Mouse (Mus musculus): ENCODE results near the gene Zfp382. TPM values are rescaled to one million over a fixed set of nuclear protein-coding genes. Genes with fewer than 3 reads are reported as not detected.
"Not testable (repeated sequence)": the region's sequence is repeated elsewhere in the genome, so short reads cannot be mapped to it uniquely, and the experiment has no call there.

Zfp382 gene
- total and polyA plus RNA-seq, 2 experiments from 2014 or later = 12.3 to 15.5 TPM

DNA sequence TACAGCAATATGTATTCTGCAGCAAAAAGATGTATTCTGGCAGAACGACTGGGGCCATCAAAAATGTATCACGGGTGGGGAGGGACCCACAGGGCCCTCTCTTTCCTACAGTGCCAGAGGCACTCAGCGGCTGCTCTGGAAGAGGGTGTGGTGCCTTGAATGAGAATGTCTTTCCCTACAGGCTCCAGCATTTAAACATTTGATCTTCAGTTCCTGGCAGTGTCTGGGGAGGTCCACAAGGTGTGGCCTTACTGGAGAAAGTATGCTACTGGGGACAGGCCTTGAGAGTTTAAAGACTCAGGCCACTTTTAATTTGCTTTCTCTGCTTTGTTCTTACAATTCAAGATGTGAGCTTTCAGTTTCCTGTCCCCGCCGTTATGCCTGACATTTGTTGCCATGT lies 5.7 kb upstream of the Zfp382 start:
- Histone ChIP-seq H3K9me3 (ENCODE audit: low read length) (no peaks in the 10 kb centered on the region), H3K36me3 (ENCODE audit: insufficient read depth) (no peaks in the 10 kb centered on the region), H3K9ac (no peak overlapping the region), H3K4me3 (ENCODE audit: low read depth, low read length) (no peak overlapping the region), H3K27ac (ENCODE audit: low read depth, low read length) (no peak overlapping the region), H3K27me3 (ENCODE audit: insufficient read depth, low read length) (no peaks in the 10 kb centered on the region), H3K4me2 (ENCODE audit: low read depth) (no peak overlapping the region), H3K4me1 (ENCODE audit: insufficient read depth) (no peaks in the 10 kb centered on the region)
- DNase-seq (no peak), ATAC-seq (no peak)
- TF ChIP-seq CTCF (IDR thresholded peaks at IDR 0.05; ENCODE audit: low read depth) = no peak
- 94% methylated on average over 5 of the region's 5 CpGs for WGBS

DNA sequence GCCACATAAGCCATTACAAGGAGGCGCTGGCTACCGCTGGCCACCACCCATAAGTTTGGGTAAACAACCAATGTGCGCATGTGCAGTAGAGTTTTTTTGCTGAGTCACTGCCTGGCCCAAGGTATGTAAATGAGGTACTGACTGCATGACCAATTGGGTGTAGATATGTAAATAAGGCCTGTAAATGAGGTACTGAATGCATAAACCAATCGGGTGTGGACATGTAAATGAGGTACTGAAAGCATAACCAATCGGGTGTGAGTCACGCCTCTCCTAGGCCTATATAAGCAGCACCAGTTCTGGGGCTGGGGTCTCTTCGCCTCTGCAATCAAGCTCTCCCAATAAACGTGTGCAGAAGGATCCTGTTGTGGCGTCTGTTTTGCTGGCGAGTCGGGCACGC lies 3.8 kb upstream of the Zfp382 start:
- H3K36me3 ChIP-seq (ENCODE audit: insufficient read depth); H3K4me3 ChIP-seq (ENCODE audit: low read depth, low read length); H3K27me3 ChIP-seq (ENCODE audit: insufficient read depth, low read length); H3K9ac ChIP-seq; H3K27ac ChIP-seq (ENCODE audit: low read depth, low read length); H3K4me1 ChIP-seq (ENCODE audit: insufficient read depth); ATAC-seq; H3K9me3 ChIP-seq (ENCODE audit: low read length); DNase-seq; H3K4me2 ChIP-seq (ENCODE audit: low read depth): not testable (repeated sequence)
- 94% methylated on average over 12 of the region's 12 CpGs for WGBS

GRCm38 (mm10) chr7:30122188-30122530 lies 417 bp downstream of the Zfp382 start:
- Histone ChIP-seq H3K36me3 (ENCODE audit: insufficient read depth) (peaks cover 9% of the 10 kb centered on the region), H3K9me3 (ENCODE audit: low read length) (no peaks in the 10 kb centered on the region), H3K9ac (peak overlapping the region; percentile 78), H3K27me3 (ENCODE audit: insufficient read depth, low read length) (no peaks in the 10 kb centered on the region), H3K4me3 (ENCODE audit: low read depth, low read length) (peak overlapping the region; percentile 68), H3K4me2 (ENCODE audit: low read depth) (peak overlapping the region; percentile 67), H3K27ac (ENCODE audit: low read depth, low read length) (peak overlapping the region; percentile 89), H3K4me1 (ENCODE audit: insufficient read depth) (0 out of 2 replicates have a peak, but pooled peaks cover 5% of the 10 kb centered on the region)
- DNase-seq (no peak), ATAC-seq (peak; percentile 49)
- TF ChIP-seq CTCF (IDR thresholded peaks at IDR 0.05; ENCODE audit: low read depth) = no peak
- under 1% methylated on average over 15 of the region's 15 CpGs for WGBS

- Histone ChIP-seq H3K4me3 (ENCODE audit: low read depth, low read length) (no peak overlapping the region), H3K4me2 (ENCODE audit: low read depth) (no peak overlapping the region), H3K36me3 (ENCODE audit: insufficient read depth) (peaks cover 74% of the 10 kb centered on the region), H3K9ac (no peak overlapping the region), H3K9me3 (ENCODE audit: low read length) (no peaks in the 10 kb centered on the region), H3K27me3 (ENCODE audit: insufficient read depth, low read length) (no peaks in the 10 kb centered on the region), H3K27ac (ENCODE audit: low read depth, low read length) (no peak overlapping the region), H3K4me1 (ENCODE audit: insufficient read depth) (no peaks in the 10 kb centered on the region)
- DNase-seq (no peak), ATAC-seq (no peak)
- 96% methylated on average over 8 of the region's 8 CpGs for WGBS
- TF ChIP-seq CTCF (IDR thresholded peaks at IDR 0.05; ENCODE audit: low read depth) = no peak
These were observed 8.2 kb downstream of the Zfp382 start for GRCm38 (mm10) chr7:30129900-30130299.

DNA sequence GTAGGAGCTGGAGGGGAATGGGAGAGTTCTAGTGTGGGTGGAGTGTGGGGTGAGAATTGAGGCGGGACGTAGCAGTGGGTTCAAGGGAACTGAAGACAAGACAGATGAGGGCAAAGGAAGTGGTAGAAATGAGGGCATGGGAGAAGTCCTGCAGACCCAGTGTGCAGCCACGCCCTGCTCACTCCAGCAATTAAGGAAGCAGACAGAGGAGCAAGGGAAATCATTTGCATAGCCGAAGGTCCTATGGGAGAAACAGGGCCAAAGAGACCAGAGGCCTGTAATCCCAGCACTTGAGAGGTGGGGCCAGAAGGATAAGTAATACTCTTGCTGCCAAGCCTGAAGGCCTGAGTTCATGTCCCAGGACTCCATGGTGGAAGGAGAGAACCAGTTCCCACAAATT lies 10.7 kb downstream of the Zfp382 start:
- WGBS = 97% methylated on average over 4 of the region's 4 CpGs

GRCm38 (mm10) chr7:30136826-30137225 lies 15.1 kb downstream of the Zfp382 start:
- DNase-seq (no peak), ATAC-seq (no peak)
- H3K27ac ChIP-seq (ENCODE audit: low read depth, low read length) = no peak overlapping the region
- H3K4me3 ChIP-seq (ENCODE audit: low read depth, low read length) = no peak overlapping the region
- no peaks in the 10 kb centered on the region for H3K4me1 ChIP-seq (ENCODE audit: insufficient read depth)
- no peak overlapping the region for H3K9ac ChIP-seq
- no peak overlapping the region for H3K4me2 ChIP-seq (ENCODE audit: low read depth)
- H3K9me3 ChIP-seq (ENCODE audit: low read length) = no peaks in the 10 kb centered on the region
- H3K36me3 ChIP-seq (ENCODE audit: insufficient read depth) = peaks cover 52% of the 10 kb centered on the region
- no peak for TF ChIP-seq CTCF (IDR thresholded peaks at IDR 0.05; ENCODE audit: low read depth)
- no peaks in the 10 kb centered on the region for H3K27me3 ChIP-seq (ENCODE audit: insufficient read depth, low read length)
- WGBS = 91% methylated on average over 10 of the region's 10 CpGs

More for the DNA sequence above, 10.7 kb downstream of the Zfp382 start:
- no peak for ATAC-seq
- Histone ChIP-seq H3K9me3 (ENCODE audit: low read length) (no peaks in the 10 kb centered on the region), H3K4me1 (ENCODE audit: insufficient read depth) (no peaks in the 10 kb centered on the region), H3K27ac (ENCODE audit: low read depth, low read length) (no peak overlapping the region), H3K4me3 (ENCODE audit: low read depth, low read length) (no peak overlapping the region), H3K9ac (no peak overlapping the region), H3K4me2 (ENCODE audit: low read depth) (no peak overlapping the region), H3K36me3 (ENCODE audit: insufficient read depth) (peaks cover 82% of the 10 kb centered on the region), H3K27me3 (ENCODE audit: insufficient read depth, low read length) (no peaks in the 10 kb centered on the region)
- no peak for DNase-seq
- TF ChIP-seq CTCF (IDR thresholded peaks at IDR 0.05; ENCODE audit: low read depth) = no peak

- Histone ChIP-seq H3K4me3 (ENCODE audit: low read depth, low read length) (peak overlapping the region; percentile 57), H3K9ac (peak overlapping the region; percentile 60), H3K9me3 (ENCODE audit: low read length) (no peaks in the 10 kb centered on the region), H3K4me1 (ENCODE audit: insufficient read depth) (no peaks in the 10 kb centered on the region; the same call in 1 of the 2 replicates), H3K27ac (ENCODE audit: low read depth, low read length) (peak overlapping the region; percentile 70), H3K36me3 (ENCODE audit: insufficient read depth) (peaks cover 2% of the 10 kb centered on the region; the same call in 1 of the 2 replicates), H3K27me3 (ENCODE audit: insufficient read depth, low read length) (no peaks in the 10 kb centered on the region), H3K4me2 (ENCODE audit: low read depth) (peak overlapping the region; percentile 57)
- ATAC-seq (peak; percentile 34), DNase-seq (no peak)
- TF ChIP-seq CTCF (IDR thresholded peaks at IDR 0.05; ENCODE audit: low read depth) = no peak
- WGBS = 16% methylated on average over 8 of the region's 8 CpGs
These were observed 21.4 kb downstream of the Zfp382 start for GRCm38 (mm10) chr7:30143170-30143554.
